Mouse (Mus musculus) right cerebral cortex, postnatal 10 days (tissue): ENCODE measurements around the gene Zfp282.
A peak's percentile ranks its signal among the peaks of the same experiment; 100 is the strongest.
"Not testable (repeated sequence)": the region's sequence is repeated elsewhere in the genome, so short reads cannot be mapped to it uniquely, and the experiment has no call there.

Source experiments
- DNase-seq, 2 experiments: peaks; one replicate each; pipeline ENCODE4 v3.0.0; 2021; ENCODE audit warnings: low spot score in 2 of 2

The Zfp282 gene

GRCm38 (mm10) chr6:47877058-47877457, at the start of gene Zfp282:
Gene Zfp282 (plus strand): TSS chr6:47877204.
- no peak for DNase-seq

- no peak for DNase-seq
Observed at GRCm38 (mm10) chr6:47827462-47827861, 49.5 kb upstream of the Zfp282 start.

GRCm38 (mm10) chr6:47828950-47829349, 48.1 kb upstream of the Zfp282 start:
- DNase-seq: no peak

GRCm38 (mm10) chr6:47830104-47831078, 46.6 kb upstream of the Zfp282 start, which contains the start of gene Zfp786:
Gene Zfp786 (minus strand): TSS chr6:47830867.
- DNase-seq: peak; percentile 94 to 96

DNA sequence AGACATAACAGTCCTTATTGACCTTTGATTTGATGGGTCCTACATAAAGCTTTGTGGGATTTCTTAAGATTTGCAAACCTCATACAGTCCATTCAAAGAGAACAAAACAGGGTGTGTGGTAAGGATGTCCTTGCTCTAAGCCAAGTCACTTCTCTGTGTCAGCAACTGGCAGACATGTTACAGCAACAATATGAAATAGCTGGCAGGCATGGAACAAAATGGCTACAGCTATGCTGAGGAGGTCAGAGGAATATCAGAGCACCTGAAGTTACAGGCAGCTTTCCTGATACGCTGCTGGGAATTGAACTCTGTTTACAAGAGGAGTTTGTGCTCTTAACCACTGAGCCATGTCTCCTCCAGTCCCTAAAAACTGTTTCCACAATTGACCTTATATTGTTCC, 44.8 kb upstream of the Zfp282 start:
- DNase-seq: no peak

DNA sequence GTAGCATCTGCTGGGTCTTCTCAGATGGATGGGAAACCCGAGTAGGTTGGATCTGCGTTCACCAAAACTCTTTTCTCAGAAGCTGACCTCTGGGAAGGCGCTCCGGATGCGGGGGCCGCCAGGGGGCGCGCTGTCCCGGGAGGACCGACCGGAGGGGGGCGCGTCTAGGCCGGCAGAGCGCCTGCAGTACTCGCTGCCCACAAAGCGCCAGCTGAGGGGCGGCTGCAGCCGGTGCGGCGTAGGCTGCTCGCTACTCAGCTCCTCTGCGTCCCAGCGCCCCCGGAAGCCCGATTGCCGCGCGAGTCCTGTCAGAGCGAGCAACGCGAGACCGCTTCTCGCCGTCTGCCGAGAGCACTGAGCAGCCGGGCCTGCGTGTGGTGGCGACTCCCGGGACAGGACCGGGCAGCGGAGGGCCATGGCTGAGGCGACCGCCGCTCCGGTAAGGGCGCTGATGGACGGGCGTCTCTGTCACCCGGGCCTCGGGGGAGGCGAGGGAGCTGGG, 41.5 kb upstream of the Zfp282 start, which contains the start of gene Zfp398:
TSS of gene Zfp398 (plus strand) at position 180 of the 502 bp plus-strand sequence.
- DNase-seq: peak; percentile 96

DNA sequence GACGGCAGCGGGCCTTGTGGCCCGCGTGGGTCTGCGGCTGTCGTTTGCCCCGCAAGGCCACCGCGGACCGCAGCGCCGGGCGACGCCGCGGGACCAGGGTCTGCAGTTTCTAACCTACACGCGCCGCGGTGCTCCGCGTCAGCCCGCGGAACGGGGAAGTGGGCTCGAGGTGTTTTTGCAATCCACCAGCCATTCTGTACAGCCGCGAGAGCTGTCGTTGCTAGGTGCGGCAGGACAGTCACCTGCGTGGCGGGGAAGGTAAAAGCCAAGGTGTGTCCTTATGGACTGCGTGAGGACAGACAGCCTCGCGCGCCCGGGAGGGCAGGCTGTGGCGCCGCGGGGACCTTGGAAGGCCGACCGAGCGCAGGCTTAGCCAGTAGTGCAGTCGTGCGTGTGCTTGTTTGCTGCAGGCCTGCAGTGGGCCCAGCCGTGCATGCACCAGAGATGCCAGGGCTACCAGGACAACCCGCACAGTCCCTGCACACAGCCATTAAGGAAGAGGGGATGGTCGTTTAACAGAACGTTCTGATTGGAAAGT, 41.0 kb upstream of the Zfp282 start:
- DNase-seq: peak; percentile 65 to 71

DNA sequence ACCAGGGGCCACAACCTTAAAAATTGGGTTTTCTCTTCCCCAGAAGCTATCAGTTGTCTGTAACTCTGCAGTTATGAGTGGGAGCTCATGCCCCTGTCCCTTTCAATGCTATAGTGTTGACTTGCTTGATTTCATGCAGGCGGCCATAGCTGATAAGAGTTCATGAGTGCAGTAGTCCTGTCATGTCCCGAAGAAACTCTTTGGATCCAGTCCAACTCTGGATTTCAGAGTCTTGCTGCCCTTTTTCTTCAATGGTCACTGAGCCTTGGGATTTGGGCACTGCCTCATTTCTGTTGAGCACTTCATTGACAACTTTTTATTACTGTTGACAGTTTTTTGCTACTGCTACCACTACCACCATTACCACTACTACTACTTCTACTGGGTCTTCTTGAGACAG, 39.4 kb upstream of the Zfp282 start:
- DNase-seq: no peak

- no peak for DNase-seq
Observed at GRCm38 (mm10) chr6:47841077-47841476, 35.9 kb upstream of the Zfp282 start.

GRCm38 (mm10) chr6:47841831-47842230, 35.2 kb upstream of the Zfp282 start:
- no peak for DNase-seq

DNA sequence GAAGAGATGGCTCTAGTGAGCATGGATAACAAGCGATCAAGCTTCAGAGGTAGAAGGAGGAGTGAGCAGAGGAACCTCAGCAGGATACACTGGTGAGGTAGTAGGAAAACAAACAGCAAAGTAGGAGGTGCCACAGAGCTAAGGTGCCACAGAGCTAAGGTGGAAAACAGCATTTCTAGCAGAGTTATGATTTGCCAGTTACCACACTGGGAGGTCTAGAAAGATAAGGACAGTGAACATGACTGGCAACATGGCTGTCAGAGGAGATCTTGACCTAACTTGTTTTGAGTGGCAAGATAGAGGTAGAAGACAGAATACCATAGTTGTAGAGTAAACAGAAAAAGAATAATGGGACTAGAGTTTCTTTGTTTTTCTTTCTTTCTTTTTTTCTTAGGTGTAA, 34.7 kb upstream of the Zfp282 start:
- no peak for DNase-seq

DNA sequence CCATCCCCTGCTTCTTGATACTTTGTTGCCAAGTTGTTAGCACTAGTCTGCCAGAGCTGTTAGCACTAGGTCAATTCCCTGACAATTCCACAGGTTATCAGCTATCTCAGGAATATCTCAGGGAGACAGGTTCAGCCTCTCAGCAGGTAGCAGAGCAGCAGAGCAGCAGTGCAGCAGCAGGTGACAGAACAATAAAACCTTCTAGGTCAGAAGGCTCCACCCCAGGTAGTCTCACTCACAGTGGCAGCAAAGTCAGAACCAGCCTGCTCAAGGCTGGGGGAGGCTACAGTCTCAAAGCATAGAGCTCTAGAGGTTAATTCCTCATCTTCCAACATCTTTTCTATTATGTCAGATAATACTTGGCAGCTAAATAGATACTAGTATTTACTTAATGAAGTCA, 31.2 kb upstream of the Zfp282 start:
- DNase-seq: no peak

GRCm38 (mm10) chr6:47857241-47857640, 19.8 kb upstream of the Zfp282 start:
- no peak for DNase-seq

DNA sequence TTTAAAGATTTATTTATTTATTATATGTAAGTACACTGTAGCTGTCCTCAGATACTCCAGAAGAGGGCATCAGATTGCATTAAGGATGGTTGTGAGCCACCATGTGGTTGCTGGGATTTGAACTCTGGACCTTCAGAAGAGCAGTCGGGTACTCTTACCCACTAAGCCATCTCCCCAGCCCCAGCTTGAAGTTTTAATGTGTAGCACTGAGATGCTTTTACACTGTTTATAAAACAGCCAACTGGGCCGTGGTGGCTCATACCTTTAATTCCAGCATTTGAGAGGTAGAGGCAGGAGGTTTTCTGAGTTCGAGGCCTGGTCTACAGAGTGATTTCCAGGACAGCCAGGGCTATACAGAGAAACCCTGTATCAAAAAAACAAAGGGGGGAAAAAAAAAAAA, 19.3 kb upstream of the Zfp282 start:
- not testable (repeated sequence) for DNase-seq

DNA sequence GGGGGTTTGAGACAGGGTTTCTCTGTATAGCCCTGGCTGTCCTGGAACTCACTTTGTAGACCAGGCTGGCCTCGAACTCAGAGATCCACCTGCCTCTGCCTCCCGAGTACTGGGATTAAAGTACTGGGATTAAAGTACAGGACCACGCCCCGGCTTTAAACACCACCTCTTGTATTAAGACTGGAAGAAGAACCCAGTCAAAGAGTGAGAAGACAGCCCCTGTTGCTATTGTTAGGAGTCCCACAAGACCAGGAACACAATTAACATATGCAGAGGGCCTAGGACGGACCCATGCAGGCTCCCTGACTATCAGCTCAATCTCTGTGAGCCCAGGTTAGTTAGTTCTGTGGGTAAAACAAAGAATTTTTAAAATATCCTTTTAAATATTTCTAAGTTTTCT, 4.7 kb upstream of the Zfp282 start:
- no peak for DNase-seq

GRCm38 (mm10) chr6:47877461-47878132, 593 bp downstream of the Zfp282 start:
- peak; percentile 94 to 95 for DNase-seq

DNA sequence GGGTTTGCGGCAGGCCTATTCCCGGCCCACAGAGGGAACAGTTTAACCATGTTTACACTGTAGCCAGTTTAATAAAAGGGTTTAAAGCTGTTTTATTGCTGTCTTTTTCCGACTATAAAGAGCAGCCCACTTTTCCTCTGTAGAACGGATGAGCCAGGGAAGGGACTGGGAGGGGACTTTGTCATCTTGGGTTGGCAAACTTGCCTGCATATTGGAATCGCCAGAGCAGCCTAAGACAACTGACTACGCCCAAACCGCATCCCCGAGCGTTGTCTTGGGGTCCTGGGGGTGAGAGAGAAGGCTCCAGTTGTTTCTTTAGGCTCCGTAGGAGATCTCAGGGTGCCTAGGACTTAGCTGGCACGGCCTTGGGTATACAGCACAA, 1.1 kb downstream of the Zfp282 start:
- no peak for DNase-seq

- no peak for DNase-seq
Observed at GRCm38 (mm10) chr6:47878593-47878992, 1.6 kb downstream of the Zfp282 start.

DNA sequence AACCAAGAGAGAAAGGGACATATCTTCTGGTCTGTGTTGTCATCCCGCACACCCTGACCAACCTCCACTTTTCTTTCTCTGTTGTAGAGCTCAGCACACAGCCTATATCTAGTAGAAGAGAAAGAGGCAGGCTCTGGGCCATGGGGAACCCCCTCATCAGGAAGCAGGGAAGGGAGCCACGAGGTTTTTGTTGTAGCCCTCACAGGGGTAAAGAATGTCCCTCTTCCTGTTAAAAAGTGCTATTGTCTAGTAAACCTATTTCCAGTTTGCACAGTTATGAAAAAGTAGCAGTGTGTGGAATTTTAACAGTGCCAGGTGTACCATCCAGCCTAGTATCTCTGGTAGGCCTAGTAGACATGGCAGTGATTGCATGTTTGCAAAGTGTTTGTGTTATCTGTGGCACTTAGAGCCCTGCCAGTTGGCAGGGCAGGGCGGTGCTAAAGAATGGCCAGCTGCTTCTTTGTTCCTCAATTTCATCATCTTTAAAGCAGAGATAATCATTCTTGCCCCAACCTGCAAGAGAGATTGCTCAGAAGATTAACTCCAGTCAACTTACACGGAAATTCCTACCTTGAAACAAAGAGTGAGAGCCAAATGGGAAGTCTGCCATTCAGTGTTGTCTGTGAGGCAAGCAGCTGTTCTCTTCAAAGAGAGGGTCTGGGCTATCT, 2.2 kb downstream of the Zfp282 start:
- no peak for DNase-seq

DNA sequence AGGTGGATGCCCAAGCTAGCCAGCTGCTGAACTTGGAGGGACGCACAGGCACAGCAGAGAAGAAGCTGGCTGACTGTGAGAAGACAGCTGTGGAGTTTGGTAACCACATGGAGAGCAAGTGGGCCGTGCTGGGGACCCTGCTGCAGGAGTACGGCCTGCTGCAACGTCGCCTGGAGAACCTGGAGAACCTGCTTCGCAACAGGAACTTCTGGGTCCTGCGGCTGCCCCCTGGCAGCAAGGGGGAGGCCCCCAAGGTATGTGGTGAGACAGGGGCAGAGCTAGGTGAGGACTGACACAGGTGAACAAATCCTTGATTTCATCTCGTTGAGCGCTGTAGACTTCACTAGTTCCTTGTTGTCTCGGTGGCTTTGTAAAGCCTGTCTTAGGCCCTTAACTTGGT, 3.2 kb downstream of the Zfp282 start:
- DNase-seq: no peak

DNA sequence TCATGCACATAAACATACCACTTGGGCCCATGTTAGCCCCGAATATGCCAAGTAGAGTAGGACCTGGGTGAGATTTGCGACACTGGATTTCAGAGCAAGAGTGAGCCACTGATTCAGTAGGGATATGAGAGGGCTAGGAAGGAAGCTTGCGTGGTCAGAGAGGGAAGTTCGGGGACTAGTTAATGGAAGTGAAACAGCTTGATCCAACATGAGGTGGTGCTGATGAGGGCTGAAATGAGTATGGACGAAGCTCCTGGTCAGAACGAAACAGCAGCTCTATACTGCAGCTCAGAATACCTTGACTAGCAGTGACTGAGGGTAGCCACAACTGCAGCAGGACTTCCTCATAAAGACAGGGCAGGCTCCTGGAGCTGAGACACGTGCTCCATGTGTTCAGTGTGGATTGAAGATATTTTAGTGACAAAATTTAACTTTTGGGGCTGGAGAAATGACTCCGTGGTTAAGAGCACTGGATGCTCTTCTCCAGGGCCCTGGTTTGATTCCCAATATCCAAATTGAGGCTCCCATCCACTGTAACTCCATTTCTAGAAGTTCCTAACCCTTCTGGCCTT, 11.9 kb downstream of the Zfp282 start:
- no peak for DNase-seq
